Mouse (Mus musculus) urinary bladder, postnatal 0 days (tissue): ENCODE data around the gene Adap1. TPM values are rescaled to one million over a fixed set of nuclear protein-coding genes. Genes with fewer than 3 reads are reported as not detected.

Source experiments
- microRNA counts: library from miRNA; unstranded; fragments of <30 nt; microRNA quantifications from one replicate; lab custom pipeline; 2016
- microRNA-seq: library from miRNA; unstranded; fragments of <30 nt; microRNA quantifications from one replicate; pipeline ENCODE4, GENCODE M21; 2016
- polyA plus RNA-seq: library from polyadenylated mRNA; unstranded; fragments of >200 nt; fragmentation: Nextera tagmentation; extraction: Ambion mirVana; gene quantifications from 2 replicates; pipeline ENCODE4 v1.2.1, GENCODE M21; 2015

Adap1 gene
- 31.0 and 33.1 TPM in 2 replicates for polyA plus RNA-seq

DNA sequence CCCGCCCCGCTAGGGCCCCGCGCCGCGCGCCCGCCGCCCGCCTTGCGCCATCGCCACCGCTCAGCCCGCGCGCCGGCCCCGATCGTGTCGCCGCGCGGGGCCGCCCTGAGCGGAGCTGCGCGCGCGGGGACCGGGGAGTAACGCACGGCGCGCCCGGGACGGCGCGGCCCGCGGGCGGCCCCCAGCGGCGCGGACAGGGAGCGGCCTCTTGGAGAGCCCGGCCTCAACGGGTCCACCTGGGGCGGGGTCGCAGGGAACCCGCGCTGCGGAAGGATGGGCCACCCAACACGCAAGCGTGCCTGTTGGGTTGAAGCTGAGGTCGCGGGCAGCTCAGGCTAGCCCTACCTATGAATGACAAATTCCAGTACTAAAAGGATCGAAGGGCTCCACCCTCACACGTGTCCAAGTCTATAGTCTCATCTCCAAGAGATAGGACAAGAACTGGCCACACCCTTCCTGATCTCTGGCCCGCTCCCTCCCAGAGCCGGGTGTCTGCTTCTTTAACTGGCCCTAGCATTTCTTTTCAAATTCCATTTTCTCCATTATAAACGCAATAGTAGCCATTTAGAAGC is at the start of gene Adap1:
Gene Adap1 (minus strand): TSS at position 228 of the 572 bp plus-strand sequence.

GRCm38 (mm10) chr5:139352317-139352716 is 26.9 kb upstream of the Adap1 start, which contains the start of gene Cyp2w1:
Gene Cyp2w1, plus strand, starts transcription at chr5:139352617.

DNA sequence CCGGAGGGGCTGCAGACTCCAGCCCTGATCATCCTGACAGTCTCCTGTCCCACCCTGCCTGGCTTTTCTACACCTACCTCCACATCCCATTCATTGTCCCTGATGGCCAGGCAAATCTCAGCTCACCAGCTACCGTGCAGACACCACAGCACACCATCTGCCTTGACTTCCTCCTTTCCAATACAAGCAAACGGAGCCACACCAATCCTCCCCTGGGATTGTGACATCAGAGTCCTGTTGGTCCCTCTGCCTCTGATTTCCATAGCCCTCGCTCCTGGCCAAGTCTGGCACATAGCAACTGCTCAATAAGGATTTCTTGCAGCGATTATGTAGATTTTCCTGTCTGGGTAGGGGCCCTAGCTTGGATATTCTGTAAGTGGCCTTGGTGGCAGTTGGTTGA is 25.7 kb upstream of the Adap1 start, which contains the start of gene Cox19:
Gene Cox19 (minus strand): TSS at position 285 of the 400 bp plus-strand sequence.

GRCm38 (mm10) chr5:139252081-139252909 is 73.1 kb downstream of the Adap1 start, which contains the start of gene Get4:
Gene Get4, plus strand, starts transcription at chr5:139252324.

MicroRNA genes within 50 kb of the gene (microRNA counts, 519-probe panel; counts per million panel counts)
- microRNA mmu-miR-339-3p (lab: Ali Mortazavi, UCI) (not detected), microRNA mmu-miR-339-5p (lab: Ali Mortazavi, UCI) (not detected)

Small RNA genes lying within 50 kb of the gene (microRNA-seq; reads per million reads assigned to microRNA genes)
- gene Mir339, result 326 reads per million, percentile 60 among the genes with 10 or more reads in this experiment

Other genes starting within 250 kb of the Adap1 start
- gene Prkar1b, start 175.6 kb downstream of the Adap1 start, polyA plus RNA-seq, result 16.6 and 17.0 TPM in 2 replicates
- 3.0 and 4.0 TPM in 2 replicates for gene Dnaaf5, start 175.4 kb downstream of the Adap1 start, polyA plus RNA-seq
- 38.6 and 45.2 TPM in 2 replicates for gene Sun1, start 125.0 kb downstream of the Adap1 start, polyA plus RNA-seq
- 179 and 183 TPM in 2 replicates for gene Get4, start 73.3 kb downstream of the Adap1 start, polyA plus RNA-seq
- 55.6 and 55.7 TPM in 2 replicates for gene Cox19, start 25.8 kb upstream of the Adap1 start, polyA plus RNA-seq
- gene Cyp2w1, start 27.0 kb upstream of the Adap1 start, polyA plus RNA-seq, result not detected in 2 replicates
- 3.3 and 4.7 TPM in 2 replicates for gene Gpr146, start 52.1 kb upstream of the Adap1 start, polyA plus RNA-seq
- gene C130050O18Rik, start 79.7 kb upstream of the Adap1 start, polyA plus RNA-seq, result 0.51 and 2.6 TPM in 2 replicates
- gene Gper1, start 97.5 kb upstream of the Adap1 start, polyA plus RNA-seq, result 1.1 and 1.6 TPM in 2 replicates
- 17.8 and 19.2 TPM in 2 replicates for gene 3110082I17Rik, start 134.9 kb upstream of the Adap1 start, polyA plus RNA-seq
- gene Zfand2a, start 158.9 kb upstream of the Adap1 start, polyA plus RNA-seq, result 7.8 and 8.0 TPM in 2 replicates
- gene Uncx, start 217.9 kb upstream of the Adap1 start, polyA plus RNA-seq, result not detected in 2 replicates